Mouse (Mus musculus) bone marrow, adult 2 months (tissue): ENCODE measurements around the gene Vmn1r214.

Source experiments
- CTCF ChIP-seq: fragments of 200-500 bp; IDR thresholded peaks from 2 replicates; pipeline ENCODE4 v1.5.1; 2011; ENCODE audit warnings: low read length, control low read depth; ENCODE audit not compliant: control insufficient read depth, insufficient read depth
- POLR2A ChIP-seq: fragments of 200-500 bp; IDR thresholded peaks from 2 replicates; pipeline ENCODE4 v1.6.1; 2011; ENCODE audit warnings: low read depth, mild to moderate bottlenecking, control low read depth, low read length, borderline replicate concordance; ENCODE audit not compliant: control insufficient read depth

DNA sequence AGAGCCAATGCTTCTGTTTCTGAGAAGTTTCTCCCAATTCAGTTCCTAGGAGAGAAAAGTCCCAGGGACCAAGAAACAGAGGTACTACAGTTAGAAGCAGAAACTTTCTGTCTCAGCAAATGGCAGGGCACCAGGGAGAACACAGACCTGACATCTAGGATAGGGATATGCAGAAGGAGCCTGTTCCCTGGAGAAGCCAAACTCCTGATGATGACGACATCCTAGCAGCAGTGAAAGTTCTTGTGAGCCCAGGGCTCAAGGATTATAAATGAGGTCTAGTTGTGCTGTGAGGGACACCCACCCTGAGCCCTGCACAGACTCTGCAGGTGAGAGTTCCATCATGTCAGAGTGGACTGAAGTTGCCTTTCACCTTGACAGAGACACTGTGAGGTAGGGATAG, 37.5 kb downstream of the Vmn1r214 start, which contains the start of gene Vmn1r215:
- TF ChIP-seq POLR2A (no peak), CTCF (no peak)
